Mouse (Mus musculus): ENCODE data around the gene Mrpl10. TPM values are rescaled to one million over a fixed set of nuclear protein-coding genes. Genes with fewer than 3 reads are reported as not detected.

The Mrpl10 gene
- polyA plus RNA-seq, 1 experiment from 2014 or later = 56.3 TPM

- H3K4me2 ChIP-seq (replicated peaks; ENCODE audit: low read depth) = no peak overlapping the region
- H3K27ac ChIP-seq (replicated peaks) = peak overlapping the region; percentile 53; the same call in 1 of the 2 replicates
- TF ChIP-seq EP300 (optimal IDR thresholded peaks at IDR 0.05) = no peak
- no peak for TF ChIP-seq CTCF (IDR thresholded peaks at IDR 0.05; ENCODE audit: low read depth)
- ATAC-seq (ENCODE audit: low FRiP score, low TSS enrichment) = no peak
- no peak overlapping the region for H3K4me3 ChIP-seq (ENCODE audit: low read depth, low read length)
- no peaks in the 10 kb centered on the region for H3K9me3 ChIP-seq (ENCODE audit: control insufficient read depth, low read length)
- no peak for DNase-seq (ENCODE audit: low spot score)
- H3K27me3 ChIP-seq (ENCODE audit: control insufficient read depth, insufficient read depth, low read length) = no peaks in the 10 kb centered on the region
- peaks cover 20% of the 10 kb centered on the region for H3K36me3 ChIP-seq (ENCODE audit: control insufficient read depth, insufficient read depth, low read length)
- no peak overlapping the region for H3K9ac ChIP-seq (ENCODE audit: low read length)
- H3K4me1 ChIP-seq (replicated peaks; ENCODE audit: control insufficient read depth, insufficient read depth) = no peaks in the 10 kb centered on the region
- 53% methylated on average over 9 of the region's 9 CpGs for WGBS
Measured at GRCm38 (mm10) chr11:97063274-97063920, 22.0 kb downstream of the Mrpl10 start.

- Histone ChIP-seq H3K27ac (replicated peaks) (peak overlapping the region; percentile 53; the same call in 1 of the 2 replicates), H3K4me3 (ENCODE audit: low read depth, low read length) (no peak overlapping the region), H3K9ac (ENCODE audit: low read length) (no peak overlapping the region), H3K9me3 (ENCODE audit: control insufficient read depth, low read length) (no peaks in the 10 kb centered on the region), H3K36me3 (ENCODE audit: control insufficient read depth, insufficient read depth, low read length) (peaks cover 21% of the 10 kb centered on the region), H3K27me3 (ENCODE audit: control insufficient read depth, insufficient read depth, low read length) (no peaks in the 10 kb centered on the region), H3K4me2 (replicated peaks; ENCODE audit: low read depth) (no peak overlapping the region), H3K4me1 (replicated peaks; ENCODE audit: control insufficient read depth, insufficient read depth) (no peaks in the 10 kb centered on the region)
- WGBS = 86% methylated on average over 3 of the region's 3 CpGs
- DNase-seq (ENCODE audit: low spot score) = no peak
- no peak for ATAC-seq (ENCODE audit: low FRiP score, low TSS enrichment)
- no peak for TF ChIP-seq EP300 (optimal IDR thresholded peaks at IDR 0.05)
- peak; percentile 54 for TF ChIP-seq CTCF (IDR thresholded peaks at IDR 0.05; ENCODE audit: low read depth)
Measured at GRCm38 (mm10) chr11:97063921-97064295, 22.5 kb downstream of the Mrpl10 start.

GRCm38 (mm10) chr11:97065538-97066295, 24.4 kb downstream of the Mrpl10 start:
- no peak for TF ChIP-seq CTCF (IDR thresholded peaks at IDR 0.05; ENCODE audit: low read depth)
- no peak for TF ChIP-seq EP300 (optimal IDR thresholded peaks at IDR 0.05)
- no peaks in the 10 kb centered on the region for H3K9me3 ChIP-seq (ENCODE audit: control insufficient read depth, low read length)
- H3K27me3 ChIP-seq (ENCODE audit: control insufficient read depth, insufficient read depth, low read length) = no peaks in the 10 kb centered on the region
- 84% methylated on average over 12 of the region's 12 CpGs for WGBS
- no peak overlapping the region for H3K4me2 ChIP-seq (replicated peaks; ENCODE audit: low read depth)
- no peaks in the 10 kb centered on the region for H3K4me1 ChIP-seq (replicated peaks; ENCODE audit: control insufficient read depth, insufficient read depth)
- H3K9ac ChIP-seq (ENCODE audit: low read length) = no peak overlapping the region
- DNase-seq (ENCODE audit: low spot score) = no peak
- ATAC-seq (ENCODE audit: low FRiP score, low TSS enrichment) = no peak
- H3K27ac ChIP-seq (replicated peaks) = no peak overlapping the region
- H3K4me3 ChIP-seq (ENCODE audit: low read depth, low read length) = no peak overlapping the region
- H3K36me3 ChIP-seq (ENCODE audit: control insufficient read depth, insufficient read depth, low read length) = peaks cover 12% of the 10 kb centered on the region

GRCm38 (mm10) chr11:97066656-97067360, 25.4 kb downstream of the Mrpl10 start:
- no peak overlapping the region for H3K4me3 ChIP-seq (ENCODE audit: low read depth, low read length)

GRCm38 (mm10) chr11:97069333-97069732, 28.0 kb downstream of the Mrpl10 start:
- DNase-seq (ENCODE audit: low spot score) (no peak), ATAC-seq (ENCODE audit: low FRiP score, low TSS enrichment) (no peak)
- Histone ChIP-seq H3K27me3 (ENCODE audit: control insufficient read depth, insufficient read depth, low read length) (no peaks in the 10 kb centered on the region), H3K4me2 (replicated peaks; ENCODE audit: low read depth) (no peak overlapping the region), H3K9ac (ENCODE audit: low read length) (no peak overlapping the region), H3K27ac (replicated peaks) (no peak overlapping the region), H3K4me1 (replicated peaks; ENCODE audit: control insufficient read depth, insufficient read depth) (no peaks in the 10 kb centered on the region), H3K36me3 (ENCODE audit: control insufficient read depth, insufficient read depth, low read length) (peaks cover 5% of the 10 kb centered on the region; the same call in 1 of the 2 replicates), H3K9me3 (ENCODE audit: control insufficient read depth, low read length) (no peaks in the 10 kb centered on the region), H3K4me3 (ENCODE audit: low read depth, low read length) (no peak overlapping the region)
- WGBS = 55% methylated on average over 1 of the region's 1 CpGs
- TF ChIP-seq CTCF (IDR thresholded peaks at IDR 0.05; ENCODE audit: low read depth) = no peak
- no peak for TF ChIP-seq EP300 (optimal IDR thresholded peaks at IDR 0.05)

More at GRCm38 (mm10) chr11:97066656-97067360, 25.4 kb downstream of the Mrpl10 start:
- H3K27ac ChIP-seq (replicated peaks) = no peak overlapping the region
- no peak overlapping the region for H3K9ac ChIP-seq (ENCODE audit: low read length)
- no peaks in the 10 kb centered on the region for H3K4me1 ChIP-seq (replicated peaks; ENCODE audit: control insufficient read depth, insufficient read depth)
- ATAC-seq (ENCODE audit: low FRiP score, low TSS enrichment) = peak; percentile 65
- WGBS = 53% methylated on average over 22 of the region's 22 CpGs
- no peaks in the 10 kb centered on the region for H3K27me3 ChIP-seq (ENCODE audit: control insufficient read depth, insufficient read depth, low read length)
- no peak for TF ChIP-seq CTCF (IDR thresholded peaks at IDR 0.05; ENCODE audit: low read depth)
- no peak for TF ChIP-seq EP300 (optimal IDR thresholded peaks at IDR 0.05)
- no peak overlapping the region for H3K4me2 ChIP-seq (replicated peaks; ENCODE audit: low read depth)
- no peaks in the 10 kb centered on the region for H3K9me3 ChIP-seq (ENCODE audit: control insufficient read depth, low read length)
- DNase-seq (ENCODE audit: low spot score) = peak; percentile 72
- H3K36me3 ChIP-seq (ENCODE audit: control insufficient read depth, insufficient read depth, low read length) = peaks cover 5% of the 10 kb centered on the region; the same call in 1 of the 2 replicates
